Mouse (Mus musculus): ENCODE data around the gene Gm9513. TPM values are rescaled to one million over a fixed set of nuclear protein-coding genes. Genes with fewer than 3 reads are reported as not detected.

Gm9513 gene
- not detected for total RNA-seq (2023)

DNA sequence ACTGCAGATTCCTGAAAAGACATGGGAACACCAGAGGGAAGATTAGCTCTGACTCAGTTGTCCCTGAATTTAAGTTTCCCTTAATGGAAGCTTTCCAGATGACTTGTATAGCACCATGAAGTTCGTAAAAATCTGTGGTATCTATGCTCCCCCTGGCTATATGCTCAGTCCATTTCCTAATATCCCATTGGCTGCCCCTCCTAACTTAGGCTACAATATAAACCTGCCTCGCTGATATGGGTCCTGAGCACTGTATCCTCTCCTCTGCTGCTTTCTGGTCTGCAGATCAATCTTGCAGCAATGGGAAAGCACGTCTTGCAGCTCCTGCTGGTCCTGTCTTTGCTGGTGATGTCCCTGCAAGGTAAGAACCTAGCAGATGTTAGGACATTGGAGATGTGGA is at the start of gene Gm9513:
TSS of gene Gm9513 (plus strand) at position 301 of the 400 bp plus-strand sequence.

DNA sequence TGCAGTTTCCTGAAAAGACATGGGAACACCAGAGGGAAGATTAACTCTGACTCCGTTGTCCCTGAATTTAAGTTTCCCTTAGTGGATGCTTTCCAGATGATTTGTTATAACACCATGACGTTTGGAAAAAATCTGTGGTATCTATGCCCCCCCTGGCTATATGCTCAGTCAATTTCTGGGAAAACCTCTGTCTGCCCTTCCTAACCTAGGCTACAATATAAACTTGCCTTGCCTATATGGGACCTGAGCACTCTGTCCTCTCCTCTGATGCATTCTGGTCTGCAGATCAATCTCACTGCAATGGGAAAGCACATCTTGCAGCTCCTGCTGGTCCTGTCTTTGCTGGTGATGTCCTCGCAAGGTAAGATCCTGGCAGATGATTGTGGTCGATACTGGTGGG is 43.9 kb upstream of the Gm9513 start, which contains the start of gene Gm7257:
TSS of gene Gm7257 (plus strand) at position 301 of the 400 bp plus-strand sequence.

Other genes with a start within 250 kb of the Gm9513 start
- gene Gm7257, start 43.8 kb upstream of the Gm9513 start, total RNA-seq (2023): not detected
- gene Gm5615, start 66.3 kb downstream of the Gm9513 start, total RNA-seq (2023): not detected
- not detected for gene Gm17689, start 107.0 kb downstream of the Gm9513 start, total RNA-seq (2023)
- not detected for gene A630095E13Rik, start 167.7 kb downstream of the Gm9513 start, total RNA-seq (2023)
- not detected for gene Acrv1, start 217.6 kb downstream of the Gm9513 start, total RNA-seq (2023)